Mouse (Mus musculus): Measurements from ENCODE around the gene Tpbpb.
"Not testable (repeated sequence)": the region's sequence is repeated elsewhere in the genome, so short reads cannot be mapped to it uniquely, and the experiment has no call there.

Gene Tpbpb

DNA sequence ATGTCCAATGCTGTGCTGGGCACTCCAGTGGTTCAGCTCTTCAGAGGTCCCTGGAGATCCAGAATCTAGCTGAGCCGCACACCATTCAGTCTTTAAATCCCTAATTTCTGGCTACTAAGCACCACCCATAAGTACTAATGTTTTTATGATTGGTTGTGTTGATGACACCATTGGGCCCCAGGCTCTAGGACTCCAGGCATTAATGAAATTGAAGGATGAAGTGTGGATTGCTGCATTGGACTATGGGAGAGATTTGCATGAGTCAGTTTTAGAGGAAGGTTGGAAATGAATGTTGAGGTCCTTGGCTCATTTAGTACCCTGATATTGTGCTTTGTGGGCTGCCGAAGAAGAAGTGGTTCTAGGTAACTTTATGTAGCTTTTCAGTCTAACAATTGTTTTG is at the start of gene Tpbpb:
Tpbpb (minus strand) TSS at position 101 of the 400 bp plus-strand sequence.
- not testable (repeated sequence) for DNase-seq (ENCODE audit: low read depth)

DNA sequence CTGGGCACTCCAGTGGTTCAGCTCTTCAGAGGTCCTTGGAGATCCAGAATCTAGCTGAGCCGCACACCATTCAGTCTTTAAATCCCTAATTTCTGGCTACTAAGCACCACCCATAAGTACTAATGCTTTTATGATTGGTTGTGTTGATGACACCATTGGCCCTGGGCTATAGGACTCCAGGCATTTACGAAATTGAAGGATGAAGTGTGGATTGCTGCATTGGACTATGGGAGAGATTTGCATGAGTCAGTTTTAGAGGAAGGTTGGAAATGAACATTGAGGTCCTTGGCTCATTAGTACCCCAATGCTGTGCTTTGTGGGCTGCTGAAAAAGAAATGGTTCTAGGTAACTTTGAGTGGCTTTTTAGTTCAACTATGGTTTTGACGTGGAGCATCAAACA is 37.2 kb upstream of the Tpbpb start, which contains the start of gene Tpbpa:
Tpbpa (minus strand) TSS at position 101 of the 400 bp plus-strand sequence.
- not testable (repeated sequence) for DNase-seq (ENCODE audit: low read depth)

- DNase-seq (ENCODE audit: low read depth) = no peak
Measured at GRCm38 (mm10) chr13:60936500-60936901, 31.8 kb upstream of the Tpbpb start, which contains the start of the genes Gm49391 and Ctla2a. Gene Gm49391 (minus strand): TSS chr13:60936571. Gene Ctla2a (minus strand): TSS chr13:60936625.

DNA sequence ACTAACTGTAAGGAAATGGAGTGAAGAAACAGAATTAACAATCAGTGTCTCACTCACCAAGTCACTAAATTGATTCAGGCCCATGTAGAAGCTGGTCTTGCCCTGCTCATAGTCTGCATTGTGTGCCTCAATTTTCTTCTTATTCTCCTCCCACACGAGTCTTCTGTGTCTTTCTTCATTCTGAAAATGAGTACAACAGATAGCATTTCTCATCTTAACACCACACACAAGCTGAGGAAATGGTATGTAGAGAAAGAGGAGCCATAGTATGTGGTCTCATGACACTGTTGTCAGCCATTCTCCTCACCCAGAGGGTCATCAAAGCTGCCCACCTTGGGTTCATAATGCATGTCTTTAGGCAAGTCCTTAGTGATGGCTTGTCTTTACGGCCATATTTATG is 30.8 kb upstream of the Tpbpb start, which contains the start of gene Gm49393:
Gm49393 (minus strand) TSS at position 101 of the 400 bp plus-strand sequence.
- not testable (repeated sequence) for DNase-seq (ENCODE audit: low read depth)

DNA sequence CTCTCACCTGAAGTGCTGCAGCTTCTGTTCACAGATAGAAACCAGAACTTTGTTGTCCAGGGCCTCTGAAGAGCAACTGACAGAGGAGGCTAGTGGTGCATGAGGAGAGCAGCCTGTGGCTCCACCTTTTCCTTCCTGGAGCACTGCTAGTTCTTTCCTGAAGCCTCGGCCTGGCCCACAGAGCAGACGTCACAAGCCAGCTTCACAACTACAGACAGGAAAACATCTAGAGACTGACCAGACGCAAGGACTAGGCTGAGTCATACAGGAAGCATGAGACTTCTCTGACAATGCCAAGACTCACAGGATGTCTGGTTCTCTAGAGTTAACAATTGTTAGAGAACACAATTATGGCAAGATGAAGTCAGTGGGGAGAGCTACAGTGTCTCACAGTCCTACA is 7.4 kb downstream of the Tpbpb start, which contains the start of gene Ctla2b:
Ctla2b (minus strand) TSS at position 120 of the 400 bp plus-strand sequence.
- no peak for DNase-seq (ENCODE audit: low read depth)

GRCm38 (mm10) chr13:60896794-60897193 is 7.9 kb downstream of the Tpbpb start, which contains the start of gene Gm49392:
Gene Gm49392 (minus strand): TSS chr13:60896894.
- not testable (repeated sequence) for DNase-seq (ENCODE audit: low read depth)

- DNase-seq (ENCODE audit: low read depth) = no peak
Measured at GRCm38 (mm10) chr13:60895406-60896160, 9.1 kb downstream of the Tpbpb start.

GRCm38 (mm10) chr13:60892301-60892700 is 12.4 kb downstream of the Tpbpb start:
- no peak for DNase-seq (ENCODE audit: low read depth)

GRCm38 (mm10) chr13:60864281-60864680 is 40.4 kb downstream of the Tpbpb start, which contains the start of gene 4930486L24Rik:
Gene 4930486L24Rik (minus strand): TSS chr13:60864475.
- DNase-seq (ENCODE audit: low read depth) = no peak

Measured in fibroblast of lung, adult 2 months (primary cell).